ENCODE assay signal across 8 mouse cellular contexts in the genomic region with DNA sequence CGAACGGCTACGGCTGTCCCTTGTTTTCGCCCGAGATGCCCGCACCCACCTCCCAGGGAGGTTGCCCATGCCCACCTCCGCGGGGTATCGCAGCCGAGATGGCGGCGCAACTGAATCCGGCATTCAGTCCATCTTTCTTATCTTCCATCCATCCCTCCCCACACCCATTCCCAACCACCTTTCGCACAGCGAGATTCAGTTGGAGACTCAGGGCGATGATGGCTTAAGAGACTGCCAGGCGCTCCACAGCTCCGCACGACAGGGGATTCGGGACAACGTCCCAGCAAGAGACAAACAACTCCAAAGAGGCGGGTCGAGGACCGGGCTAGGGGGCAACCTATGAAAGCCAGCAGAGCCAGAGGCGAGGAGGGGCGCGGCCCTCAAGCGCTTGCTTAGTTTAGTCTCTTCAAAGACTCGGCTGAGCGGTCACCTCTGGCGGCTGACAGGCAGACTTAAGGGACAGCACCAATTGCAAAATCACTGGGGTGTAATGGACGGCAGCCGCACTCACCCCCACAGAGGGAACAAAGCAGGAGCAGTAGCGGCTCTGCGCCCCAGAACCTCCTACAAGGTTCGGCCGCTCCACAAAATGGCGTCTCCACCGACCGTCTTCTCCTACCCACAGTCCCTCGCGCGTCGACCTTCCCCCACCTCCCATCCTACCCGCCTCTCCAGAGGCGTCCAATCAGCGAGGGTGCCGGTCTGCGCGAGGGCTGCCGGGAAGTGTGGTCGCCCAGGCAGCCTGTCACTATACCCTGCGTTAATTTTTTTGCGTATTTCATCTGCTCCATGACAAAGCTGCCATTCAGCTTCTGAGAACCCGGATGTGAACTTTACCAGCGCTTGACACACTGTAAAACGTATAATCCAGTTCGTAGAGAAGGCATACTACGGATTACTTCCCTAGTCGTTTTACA. TPM values are rescaled to one million over a fixed set of nuclear protein-coding genes. Genes with fewer than 3 reads are reported as not detected.
DNase-seq lines count a peak whose midpoint lies in the region; ATAC-seq and TF ChIP-seq lines count a peak whose summit lies in the region.

TSS of gene Rbm5 (minus strand) at position 623 of the 917 bp plus-strand sequence.

- TF ChIP-seq POLR2A in cortical plate, adult 2 months (IDR thresholded peaks at IDR 0.05; ENCODE audit: extremely low read depth, insufficient read depth, low read length): peak; percentile 92

- peak; percentile 100 for ATAC-seq in activated CD4-positive, CD25-positive, alpha-beta regulatory T cell, adult 4 months

- peak; percentile 73 to 87 for DNase-seq in gastrocnemius, adult 8-10 months (ENCODE audit: low spot score in 2 of 2)
- peak; percentile 79 for DNase-seq in hindlimb bud, embryonic 11.5 days (ENCODE audit: extremely low spot score, low read depth, low spot score)
- DNase-seq in left cerebral cortex, adult 8-10 months (ENCODE audit: low spot score in 2 of 2): peak; percentile 77 to 94
- DNase-seq in right cerebral cortex, postnatal 10 days (ENCODE audit: low spot score in 2 of 2): peak; percentile 97
- DNase-seq in urinary bladder, postnatal 25 days (ENCODE audit: low spot score): peak; percentile 82

- peaks cover 65% of the 10 kb centered on the region for H3K36me3 ChIP-seq in megakaryocyte, embryonic 14.5 days (replicated peaks; ENCODE audit: low read length)

- H3K4me3 ChIP-seq in cortical plate, adult 2 months (ENCODE audit: insufficient read depth, low read length): peak within 1 kb of the TSS; percentile 87
- H3K4me3 ChIP-seq in megakaryocyte, embryonic 14.5 days (replicated peaks): peak within 1 kb of the TSS; percentile 96

- no peaks in the 10 kb centered on the region for H3K27me3 ChIP-seq in megakaryocyte, embryonic 14.5 days (replicated peaks)

- H3K27ac ChIP-seq in cortical plate, adult 2 months (ENCODE audit: insufficient read depth, low read length): peak within 1 kb of the TSS; percentile 98

- TF ChIP-seq CTCF in cortical plate, adult 2 months (IDR thresholded peaks at IDR 0.05; ENCODE audit: extremely low read depth, insufficient read depth, low read length): no peak

- no peaks in the 10 kb centered on the region for H3K9me3 ChIP-seq in megakaryocyte, embryonic 14.5 days

- peaks cover 2% of the 10 kb centered on the region; the same call in 1 of the 2 replicates for H3K4me1 ChIP-seq in cortical plate, adult 2 months (ENCODE audit: control insufficient read depth, insufficient read depth, low read length)
- H3K4me1 ChIP-seq in megakaryocyte, embryonic 14.5 days: peaks cover 32% of the 10 kb centered on the region

RNA-seq across cellular contexts. Expression of gene Rbm5, which starts in this region (rescaled TPM):
- 100 to 1,000 TPM; 299 to 310 TPM for polyA plus RNA-seq in activated CD4-positive, CD25-positive, alpha-beta regulatory T cell, adult 4 months (2017; shearing (Covaris generic))
- polyA plus RNA-seq in cortical plate, adult 2 months (2012; rRNA removed): 138 and 156 TPM in 2 replicates
- total RNA-seq in gastrocnemius, adult 8-10 months (2022): 10 to 100 TPM; 21.0 to 34.8 (median 26.8) TPM
- 100 to 1,000 TPM; 117 to 136 (median 126) TPM for total RNA-seq in left cerebral cortex, adult 8-10 months (2022)
- polyA plus RNA-seq in megakaryocyte, embryonic 14.5 days (2012; ENCODE audit: insufficient read depth, low replicate concordance): 3.9 and 7.6 TPM in 2 replicates

Comparison
In these comparisons a context has a peak if more than half of its experiments do, and no peak if none do; other contexts are left out.
1. Peak in every context shown above with its lines: DNase-seq, ATAC-seq, H3K4me3 ChIP-seq and H3K27ac ChIP-seq.
2. RNA of gene Rbm5 (polyA plus RNA-seq): 299 to 310 TPM in activated CD4-positive, CD25-positive, alpha-beta regulatory T cell, adult 4 months and 138 to 156 TPM in cortical plate, adult 2 months; 3.9 to 7.6 TPM in megakaryocyte, embryonic 14.5 days; every median in the first group is over 10 times any median in the second.